In genomic region chr16:31568316-31568715, GRCm38 (mm10) we compare ENCODE assay signal across 18 mouse cellular contexts.
"Had no signal": no experiment of that assay in that cellular context is flagged by ENCODE, and none has a peak within 500 bp of the region (broad histone marks: within the 10 kb centered on the region; RNA-seq: fewer than 3 reads in every experiment).

No protein-coding gene starts in this region.

- H3K27ac ChIP-seq: lung, embryonic 15.5 days; macrophage; midbrain, embryonic 13.5 days; midbrain, embryonic 15.5 days; neural tube, embryonic 13.5 days; neural tube, embryonic 15.5 days had no signal

- H3K4me3 ChIP-seq: lung, embryonic 15.5 days; megakaryocyte, embryonic 14.5 days; midbrain, embryonic 13.5 days; midbrain, embryonic 15.5 days; neural tube, embryonic 13.5 days; neural tube, embryonic 15.5 days had no signal

- DNase-seq: liver, postnatal 0 days; lung, adult 2 months; lung, postnatal 14 days; lung, postnatal 36 days; retina, postnatal 1 day; right cerebral cortex, adult 18-20 months; thymus, adult 18-20 months; thymus, postnatal 14 days; thymus, postnatal 36 days had no signal

- H3K9ac ChIP-seq: liver, postnatal 0 days; lung, embryonic 15.5 days; midbrain, embryonic 13.5 days; midbrain, embryonic 15.5 days; neural tube, embryonic 13.5 days; neural tube, embryonic 15.5 days had no signal

- H3K4me2 ChIP-seq: lung, embryonic 15.5 days; midbrain, embryonic 11.5 days; midbrain, embryonic 13.5 days; midbrain, embryonic 15.5 days; neural tube, embryonic 13.5 days; neural tube, embryonic 15.5 days had no signal

- H3K27me3 ChIP-seq: lung, embryonic 15.5 days; midbrain, embryonic 13.5 days; midbrain, embryonic 15.5 days; neural tube, embryonic 13.5 days; neural tube, embryonic 15.5 days had no signal

- H3K4me1 ChIP-seq: megakaryocyte, embryonic 14.5 days; midbrain, embryonic 13.5 days; midbrain, embryonic 15.5 days; neural tube, embryonic 13.5 days; neural tube, embryonic 15.5 days had no signal

- H3K9me3 ChIP-seq: lung, embryonic 15.5 days; midbrain, embryonic 13.5 days; midbrain, embryonic 15.5 days; neural tube, embryonic 13.5 days; neural tube, embryonic 15.5 days had no signal

- ATAC-seq: liver, postnatal 0 days; lung, postnatal 0 days; midbrain, embryonic 13.5 days; midbrain, embryonic 15.5 days had no signal

- H3K36me3 ChIP-seq: lung, embryonic 15.5 days; midbrain, embryonic 13.5 days; midbrain, embryonic 15.5 days; neural tube, embryonic 13.5 days; neural tube, embryonic 15.5 days had no signal
